Mouse (Mus musculus) activated CD4-positive, CD25-positive, alpha-beta regulatory T cell, adult 9 weeks (primary cell): ENCODE measurements around the gene Gm3194. TPM values are rescaled to one million over a fixed set of nuclear protein-coding genes. Genes with fewer than 3 reads are reported as not detected.

Experiments
- polyA plus RNA-seq: library from polyadenylated mRNA; unstranded; fragments of 100-300 nt; shearing (Covaris generic); gene quantifications from one replicate; pipeline ENCODE4 v1.2.1, GENCODE M21; 2017

The Gm3194 gene
- 2.5 TPM for polyA plus RNA-seq

GRCm38 (mm10) chr14:5455367-5455766, at the start of gene Gm3194:
Gm3194 (minus strand) TSS chr14:5455467.

GRCm38 (mm10) chr14:5501374-5501773, 46.1 kb upstream of the Gm3194 start, which contains the start of gene Gm3488:
Gm3488 (plus strand) TSS chr14:5501674.

GRCm38 (mm10) chr14:5483907-5484306, 28.6 kb upstream of the Gm3194 start, which contains the start of gene Gm3187:
Gm3187 (plus strand) TSS chr14:5484207.

GRCm38 (mm10) chr14:5477730-5478129, 22.5 kb upstream of the Gm3194 start, which contains the start of gene Gm8246:
Gm8246 (minus strand) TSS chr14:5477830.

GRCm38 (mm10) chr14:5388949-5389348, 66.3 kb downstream of the Gm3194 start, which contains the start of gene Gm3500:
Gm3500 (minus strand) TSS chr14:5389049.

Other genes starting within 250 kb of the Gm3194 start
- gene Gm3526, start 194.9 kb downstream of the Gm3194 start, polyA plus RNA-seq, result not detected
- not detected for gene Gm3542, start 120.5 kb downstream of the Gm3194 start, polyA plus RNA-seq
- 9.5 TPM for gene Gm3500, start 66.4 kb downstream of the Gm3194 start, polyA plus RNA-seq
- gene Gm8246, start 22.4 kb upstream of the Gm3194 start, polyA plus RNA-seq, result not detected
- gene Gm3187, start 28.7 kb upstream of the Gm3194 start, polyA plus RNA-seq, result not detected
- gene Gm3488, start 46.2 kb upstream of the Gm3194 start, polyA plus RNA-seq, result 6.9 TPM
- gene Gm3532, start 83.0 kb upstream of the Gm3194 start, polyA plus RNA-seq, result not detected
- gene Gm8265, start 177.6 kb upstream of the Gm3194 start, polyA plus RNA-seq, result not detected
- gene Gm9603, start 232.0 kb upstream of the Gm3194 start, polyA plus RNA-seq, result not detected